Mouse (Mus musculus) small intestine, adult 2 months (tissue): ENCODE data around the gene Rgl2. TPM values are rescaled to one million over a fixed set of nuclear protein-coding genes. Genes with fewer than 3 reads are reported as not detected.

Experiments
- H3K27ac ChIP-seq: fragments of 200-500 bp; 2 replicates; pipeline ENCODE4 v1.5.1; 2012; ENCODE audit warnings: low read depth, low read length, control low read depth, inconsistent platforms; ENCODE audit not compliant: insufficient read depth
- H3K27me3 ChIP-seq: fragments of 200-500 bp; 2 replicates; pipeline ENCODE4 v1.6.1; 2012; ENCODE audit warnings: mild to moderate bottlenecking, moderate library complexity, low read length, inconsistent platforms; ENCODE audit not compliant: control insufficient read depth, insufficient read depth
- H3K36me3 ChIP-seq: fragments of 200-500 bp; 2 replicates; pipeline ENCODE4 v1.6.1; 2012; ENCODE audit warnings: mild to moderate bottlenecking, low read length, control low read depth, inconsistent platforms; ENCODE audit not compliant: control insufficient read depth, insufficient read depth
- H3K4me1 ChIP-seq: fragments of 200-500 bp; 2 replicates; pipeline ENCODE4 v1.6.1; 2012; ENCODE audit warnings: low read length, inconsistent platforms, mixed read lengths; ENCODE audit not compliant: control insufficient read depth, insufficient read depth, insufficient read length
- H3K4me3 ChIP-seq: fragments of 200-500 bp; 2 replicates; pipeline ENCODE4 v1.5.1; 2012; ENCODE audit warnings: low read depth, mild to moderate bottlenecking, control low read depth, inconsistent platforms, low read length, moderate library complexity
- CTCF ChIP-seq: fragments of 200-500 bp; IDR thresholded peaks from 2 replicates; pipeline ENCODE4 v1.5.1; 2012; ENCODE audit warnings: low read depth, mild to moderate bottlenecking, control low read depth, inconsistent platforms, low read length, moderate library complexity, mixed read lengths; ENCODE audit not compliant: insufficient replicate concordance, insufficient read length; ENCODE audit errors: extremely low read depth
- POLR2A ChIP-seq: fragments of 200-500 bp; IDR thresholded peaks from 2 replicates; pipeline ENCODE4 v1.6.1; 2012; ENCODE audit warnings: low read depth, mild to moderate bottlenecking, control low read depth, inconsistent platforms, low read length, moderate library complexity
- WGBS: fragments of 180-500 bp; shearing (Covaris S2); methylation state at CpG from one replicate; pipeline ENCODE4 v1.1.7; 2018; 5-methylcytosine and 5-hydroxymethylcytosine counted together
- polyA plus RNA-seq: library from polyadenylated mRNA; depleted of rRNA; stranded (reverse); fragments of >200 nt; gene quantifications from 2 replicates; pipeline ENCODE4 v1.2.3, GENCODE M21; 2012

Gene Rgl2
- polyA plus RNA-seq, 1 experiment, result 60.7 TPM

GRCm38 (mm10) chr17:33952879-33953278 lies 23.5 kb downstream of the Rgl2 start:
- 60% methylated on average over 4 of the region's 4 CpGs for WGBS
- no peak overlapping the region for H3K4me3 ChIP-seq

GRCm38 (mm10) chr17:33953310-33953709 lies 24.0 kb downstream of the Rgl2 start:
- Histone ChIP-seq H3K4me1 (peaks cover 35% of the 10 kb centered on the region), H3K27me3 (no peaks in the 10 kb centered on the region), H3K4me3 (no peak overlapping the region), H3K27ac (no peak overlapping the region), H3K36me3 (peaks cover 19% of the 10 kb centered on the region)
- 34% methylated on average over 3 of the region's 3 CpGs for WGBS
- TF ChIP-seq POLR2A (no peak), CTCF (no peak)

More at GRCm38 (mm10) chr17:33952879-33953278, 23.5 kb downstream of the Rgl2 start:
- H3K4me1 ChIP-seq, result peaks cover 38% of the 10 kb centered on the region
- no peaks in the 10 kb centered on the region for H3K27me3 ChIP-seq
- H3K36me3 ChIP-seq, result peaks cover 17% of the 10 kb centered on the region
- H3K27ac ChIP-seq, result no peak overlapping the region
- TF ChIP-seq POLR2A, result no peak
- no peak for TF ChIP-seq CTCF

GRCm38 (mm10) chr17:33953961-33954565 lies 24.7 kb downstream of the Rgl2 start:
- H3K36me3 ChIP-seq, result peaks cover 24% of the 10 kb centered on the region
- H3K4me1 ChIP-seq, result peaks cover 28% of the 10 kb centered on the region
- H3K27ac ChIP-seq, result no peak overlapping the region
- no peaks in the 10 kb centered on the region for H3K27me3 ChIP-seq
- TF ChIP-seq CTCF (no peak), POLR2A (no peak)
- H3K4me3 ChIP-seq, result peak overlapping the region; percentile 82
- 17% methylated on average over 5 of the region's 5 CpGs for WGBS

- Histone ChIP-seq H3K27me3 (no peaks in the 10 kb centered on the region), H3K36me3 (peaks cover 31% of the 10 kb centered on the region), H3K4me3 (peak overlapping the region; percentile 82), H3K4me1 (peaks cover 24% of the 10 kb centered on the region), H3K27ac (peak overlapping the region; percentile 53)
- TF ChIP-seq CTCF (no peak), POLR2A (no peak)
- under 1% methylated on average over 33 of the region's 33 CpGs for WGBS
These were observed 25.6 kb downstream of the Rgl2 start for GRCm38 (mm10) chr17:33954646-33955554.

GRCm38 (mm10) chr17:33955555-33956214 lies 26.3 kb downstream of the Rgl2 start, which contains the start of the genes Vps52 and Rps18:
Vps52 (plus strand) TSS chr17:33955812.
Rps18 (minus strand) TSS chr17:33956001.
- WGBS, result under 1% methylated on average over 50 of the region's 50 CpGs
- H3K4me3 ChIP-seq, result peak within 1 kb of the TSS; percentile 83
- peak within 1 kb of the TSS; percentile 79 for H3K27ac ChIP-seq
- no peaks in the 10 kb centered on the region for H3K27me3 ChIP-seq
- H3K36me3 ChIP-seq, result peaks cover 34% of the 10 kb centered on the region
- H3K4me1 ChIP-seq, result peaks cover 16% of the 10 kb centered on the region
- peak; percentile 93 for TF ChIP-seq POLR2A
- 0 out of 2 replicates have a peak, but pooled peaks have one; percentile 3 for TF ChIP-seq CTCF

DNA sequence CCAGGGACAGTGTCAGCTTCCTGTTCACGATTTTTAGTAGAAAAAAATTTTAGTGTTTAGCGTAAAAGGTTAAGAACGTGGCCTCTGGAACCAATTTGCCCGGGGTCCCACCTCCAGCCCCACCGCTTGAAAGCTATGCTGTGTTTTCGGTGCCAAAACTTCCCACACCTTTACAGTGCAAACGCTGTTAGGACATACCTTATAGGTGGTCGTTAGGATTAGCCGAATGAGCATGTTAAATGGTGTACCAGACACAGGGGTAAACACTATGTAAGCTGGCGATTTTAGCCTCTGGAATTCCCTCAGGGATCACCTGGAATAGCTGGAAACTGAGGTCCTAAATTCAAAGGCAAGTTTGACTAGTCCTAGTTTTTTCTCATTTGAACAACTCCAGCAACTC lies 27.0 kb downstream of the Rgl2 start:
- H3K36me3 ChIP-seq, result peaks cover 39% of the 10 kb centered on the region
- WGBS, result 4% methylated on average over 10 of the region's 10 CpGs

More for the DNA sequence above, 27.0 kb downstream of the Rgl2 start:
- Histone ChIP-seq H3K4me1 (peaks cover 15% of the 10 kb centered on the region), H3K4me3 (peak overlapping the region; percentile 83), H3K27me3 (no peaks in the 10 kb centered on the region), H3K27ac (peak overlapping the region; percentile 79; the same call in 1 of the 2 replicates)
- TF ChIP-seq POLR2A (no peak), CTCF (no peak)
